Mouse (Mus musculus) neural tube, embryonic 10.5 days (tissue): ENCODE measurements around the gene Prkce.

Experiments
- DNase-seq: peaks from one replicate; pipeline ENCODE4 v3.0.0-alpha.2; 2017; ENCODE audit warnings: low spot score; ENCODE audit errors: extremely low spot score

Gene Prkce

DNA sequence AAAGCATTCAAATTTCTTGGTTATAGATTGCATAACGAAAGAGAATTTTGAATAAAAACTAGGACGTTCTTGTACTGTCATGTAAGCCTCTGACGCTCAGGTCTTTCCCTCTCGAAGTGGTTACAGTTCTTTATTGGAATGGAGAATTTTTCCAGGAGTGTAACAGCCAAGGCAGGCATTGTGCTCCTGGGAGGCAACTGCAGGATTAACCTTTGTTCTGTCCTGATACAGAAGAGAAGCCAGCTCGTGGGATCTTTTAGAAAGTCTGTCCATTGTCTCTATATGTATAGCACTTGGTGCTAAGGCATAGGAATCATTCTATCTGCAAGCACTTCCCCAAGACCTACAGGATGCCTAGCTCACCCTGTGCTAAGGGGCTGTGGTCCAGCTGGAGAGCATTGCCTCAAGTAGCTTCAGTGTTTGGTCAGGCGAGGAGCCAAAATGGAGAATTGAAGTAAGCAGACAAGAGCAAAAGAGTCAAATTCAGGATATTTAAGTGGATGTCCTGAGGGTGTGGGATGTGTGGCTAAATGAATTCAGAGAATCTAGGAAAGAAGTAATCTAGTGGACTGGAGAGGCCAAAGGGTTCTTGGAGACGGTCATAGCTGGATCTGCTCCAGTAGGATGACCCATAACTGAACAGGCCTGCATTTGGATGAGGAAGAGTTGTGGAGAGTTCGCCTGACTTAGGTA is 240.5 kb downstream of the Prkce start:
- DNase-seq: no peak

DNA sequence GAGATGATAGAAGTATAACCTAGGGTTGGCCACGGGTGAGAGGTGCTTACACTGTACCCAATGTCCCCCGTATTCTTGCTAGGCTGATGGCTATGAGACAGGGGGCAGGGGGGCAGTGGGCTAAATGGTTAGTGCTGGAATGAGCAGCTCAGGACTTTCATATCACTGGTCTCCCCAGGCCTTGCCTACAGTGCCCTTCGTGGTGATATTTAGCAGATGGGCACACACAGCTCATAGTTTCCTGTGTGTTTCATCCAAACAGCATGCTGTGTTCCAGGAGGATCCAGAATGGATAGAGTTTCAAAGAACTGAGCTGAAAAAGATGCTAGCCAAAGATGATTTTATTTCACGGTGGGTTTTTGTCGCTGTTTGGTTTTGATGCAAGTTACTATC is 241.0 kb downstream of the Prkce start:
- DNase-seq: no peak

DNA sequence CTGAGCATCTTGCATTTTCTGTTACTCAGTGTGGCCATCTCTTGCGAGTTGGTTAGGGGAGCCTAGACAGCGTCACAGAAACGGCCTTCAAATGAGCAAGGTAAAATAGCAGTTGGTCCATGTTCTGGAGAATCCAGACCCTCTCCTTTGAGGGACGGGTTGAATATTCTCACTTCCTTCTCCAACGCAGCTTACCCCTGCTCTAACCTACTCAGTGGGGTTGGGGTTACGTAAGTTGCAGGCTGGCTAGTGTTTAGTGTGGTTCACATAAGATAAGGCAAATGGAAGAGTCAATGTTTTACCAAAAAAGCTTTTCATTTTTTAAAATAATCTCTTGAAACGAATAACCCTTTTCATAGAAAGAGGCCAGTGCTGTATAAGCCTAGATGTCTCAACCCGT is 241.9 kb downstream of the Prkce start:
- no peak for DNase-seq

DNA sequence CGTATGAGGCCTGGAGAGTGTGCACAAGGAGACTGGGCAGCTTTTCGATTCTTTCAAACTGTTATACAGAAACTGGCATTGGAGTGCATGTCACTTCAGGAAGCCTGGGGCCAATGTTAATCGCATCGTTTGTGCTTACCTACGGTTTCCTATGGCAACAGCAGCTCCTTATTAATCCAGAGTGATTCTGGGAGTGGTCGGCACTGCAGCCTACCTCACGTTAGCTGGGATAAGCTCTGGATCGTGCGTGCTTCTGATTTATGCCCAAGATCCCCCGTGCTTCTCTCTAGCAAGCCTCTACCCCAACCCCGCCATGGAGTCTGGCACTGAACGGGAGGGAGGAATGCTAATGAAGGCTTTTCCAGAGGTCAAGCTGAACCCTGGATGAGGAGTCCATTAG is 242.9 kb downstream of the Prkce start:
- DNase-seq: no peak

DNA sequence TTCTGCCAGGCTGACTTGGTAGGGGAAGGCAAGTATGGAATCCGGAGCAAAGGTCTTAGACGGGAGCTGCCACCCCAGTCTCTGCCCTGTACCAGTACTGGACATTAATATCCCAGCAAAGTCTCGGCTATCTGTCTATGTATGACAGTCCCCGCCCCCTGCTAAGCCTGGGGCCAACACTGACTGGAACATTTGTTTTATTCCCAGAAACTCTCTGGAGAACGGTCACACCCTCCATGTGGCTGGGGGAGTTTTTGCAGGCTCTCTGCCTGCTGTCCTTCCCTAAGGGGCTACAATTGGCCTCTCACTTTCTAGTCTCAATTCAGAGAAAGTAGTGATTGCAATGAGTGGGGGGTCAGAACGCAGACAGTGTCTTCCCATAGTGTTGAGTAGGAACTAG is 244.6 kb downstream of the Prkce start:
- DNase-seq: no peak

DNA sequence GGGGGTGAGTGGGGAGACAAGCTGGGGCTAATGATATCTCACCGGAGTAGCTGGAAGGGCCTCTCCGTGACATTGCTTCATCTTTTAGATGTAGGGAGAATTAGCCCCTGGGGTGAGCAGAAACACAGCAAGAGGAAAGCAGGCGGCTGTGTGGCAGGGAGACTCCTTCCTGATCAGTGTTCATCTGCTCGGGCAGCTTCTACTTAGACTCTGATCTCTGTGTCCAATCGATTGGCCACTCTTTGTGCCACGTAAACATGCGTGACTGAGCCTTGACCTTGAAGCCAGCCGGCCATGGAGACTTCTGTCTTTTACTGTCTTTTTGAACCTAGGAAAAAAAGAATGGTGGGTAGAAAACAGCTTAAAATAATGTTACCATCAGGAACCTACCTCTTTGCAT is 247.0 kb downstream of the Prkce start:
- DNase-seq: peak; percentile 39

- no peak for DNase-seq
Observed at GRCm38 (mm10) chr17:86415989-86416388, 248.4 kb downstream of the Prkce start.

GRCm38 (mm10) chr17:86418334-86418733 is 250.7 kb downstream of the Prkce start:
- DNase-seq: no peak

- no peak for DNase-seq
Observed at GRCm38 (mm10) chr17:86419199-86419598, 251.6 kb downstream of the Prkce start.

DNA sequence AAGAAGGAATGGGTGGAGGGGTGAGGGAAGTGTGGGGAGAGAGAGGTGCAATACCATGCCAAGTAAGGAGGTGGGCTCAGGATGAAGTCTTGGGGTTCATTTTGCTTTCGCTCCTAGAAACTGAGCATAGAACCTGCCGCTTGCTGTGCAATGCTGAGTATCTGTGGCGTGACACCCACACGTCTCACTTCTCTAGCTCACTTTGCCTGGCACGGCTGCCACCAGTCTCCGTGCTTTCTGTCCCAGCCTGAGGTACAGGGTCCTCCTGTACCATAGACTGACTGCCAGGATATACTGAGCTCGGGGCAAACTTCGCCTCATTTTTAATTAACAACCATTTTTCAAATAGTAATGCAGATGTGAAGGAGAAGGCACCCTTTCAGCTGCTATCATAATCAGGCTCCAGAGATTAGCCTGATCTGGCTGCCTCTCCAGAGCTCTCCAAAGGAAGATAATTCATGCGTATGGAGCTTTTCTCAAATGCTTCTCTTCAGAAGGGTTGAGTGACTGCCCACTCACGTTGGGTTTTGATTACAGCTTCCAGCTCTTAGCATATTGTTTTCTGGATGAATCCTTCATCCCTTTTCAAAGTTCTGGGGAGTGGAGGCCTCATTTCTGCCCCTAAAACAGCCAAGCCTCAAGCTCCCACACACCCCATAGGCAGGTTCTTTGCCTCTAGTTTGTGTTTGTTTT is 253.2 kb downstream of the Prkce start:
- no peak for DNase-seq

DNA sequence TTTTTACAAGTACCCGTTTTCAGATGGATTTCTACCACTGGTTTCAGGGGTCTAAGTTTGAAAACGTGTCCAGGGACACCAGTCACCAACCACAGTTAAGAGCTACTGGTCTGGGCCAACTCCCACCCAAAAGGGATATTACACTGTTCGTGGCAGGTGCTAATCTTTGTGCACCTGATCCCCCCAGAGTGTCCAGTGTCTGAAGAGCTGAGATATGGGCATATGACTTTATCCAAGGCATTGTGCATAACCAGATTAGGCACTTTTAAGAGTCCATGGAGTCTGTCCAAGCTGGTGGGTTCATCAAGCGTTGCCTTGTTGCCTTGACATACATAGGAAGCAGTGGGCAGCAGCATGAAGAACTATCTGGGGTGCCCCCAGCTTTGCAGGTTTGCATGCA is 254.4 kb downstream of the Prkce start:
- DNase-seq: no peak

- no peak for DNase-seq
Observed at GRCm38 (mm10) chr17:86429877-86430276, 262.3 kb downstream of the Prkce start.

- no peak for DNase-seq
Observed at GRCm38 (mm10) chr17:86433117-86433516, 265.5 kb downstream of the Prkce start.

DNA sequence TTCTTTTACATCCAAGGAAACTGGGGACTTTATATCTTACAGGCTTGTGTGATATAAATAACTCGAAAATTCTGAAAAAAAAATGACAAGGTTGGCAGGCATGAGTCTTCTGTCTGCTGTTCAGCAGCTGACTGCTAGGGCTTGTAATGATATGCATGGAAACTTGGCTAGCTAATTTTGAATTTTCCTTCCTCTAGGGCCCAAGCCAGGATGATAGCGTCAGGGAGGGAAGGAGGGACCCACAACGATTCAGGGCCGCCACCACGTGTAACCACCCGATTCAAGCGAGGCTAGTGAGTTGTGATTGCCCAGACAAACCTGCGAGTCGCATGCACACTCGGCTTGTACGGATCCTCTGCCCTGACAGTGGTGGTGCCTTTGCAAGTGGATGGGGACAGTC is 266.2 kb downstream of the Prkce start:
- DNase-seq: no peak

DNA sequence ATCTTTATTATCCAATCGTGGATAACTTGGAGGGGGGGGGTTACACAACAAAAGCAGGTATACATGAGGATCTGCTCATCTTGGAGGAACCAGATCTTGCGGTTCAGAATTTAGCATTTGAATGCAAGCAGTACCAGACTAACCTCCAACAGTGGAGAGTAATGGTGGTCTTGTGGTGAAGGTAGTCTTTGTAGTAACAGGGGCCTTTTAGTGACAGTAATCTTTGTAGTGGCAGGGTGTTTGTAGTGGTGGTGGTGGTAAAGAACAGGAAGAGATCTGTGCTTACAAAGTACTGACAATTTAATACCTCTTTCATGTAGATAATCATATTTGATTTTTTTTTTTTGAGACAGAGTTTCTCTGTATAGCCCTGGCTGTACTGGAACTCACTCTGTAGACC is 267.2 kb downstream of the Prkce start:
- no peak for DNase-seq

GRCm38 (mm10) chr17:86435570-86435969 is 268.0 kb downstream of the Prkce start:
- DNase-seq: no peak

GRCm38 (mm10) chr17:86435984-86436383 is 268.4 kb downstream of the Prkce start:
- DNase-seq: no peak

- DNase-seq: no peak
Observed at GRCm38 (mm10) chr17:86436583-86437370, 269.2 kb downstream of the Prkce start.

- DNase-seq: no peak
Observed at GRCm38 (mm10) chr17:86437516-86438277, 270.1 kb downstream of the Prkce start.

DNA sequence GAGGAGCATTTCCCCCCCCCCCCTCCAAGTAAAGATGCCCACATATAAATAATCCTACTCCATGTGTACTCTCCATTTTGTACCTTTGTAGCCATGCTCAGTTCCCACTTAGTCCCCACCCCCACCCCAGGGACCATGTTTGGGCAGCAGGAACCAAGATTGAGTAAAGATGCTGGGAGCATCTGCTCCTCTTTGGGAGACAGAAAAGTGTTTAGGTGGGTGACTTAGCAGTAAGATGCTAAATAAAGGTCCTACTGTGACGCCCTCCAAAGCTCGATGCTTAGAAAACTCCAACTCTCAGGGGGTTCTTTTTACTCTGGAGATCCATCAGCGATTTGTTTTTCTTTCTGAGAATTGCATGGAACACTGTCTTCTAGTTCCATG is 270.7 kb downstream of the Prkce start:
- DNase-seq: no peak

DNA sequence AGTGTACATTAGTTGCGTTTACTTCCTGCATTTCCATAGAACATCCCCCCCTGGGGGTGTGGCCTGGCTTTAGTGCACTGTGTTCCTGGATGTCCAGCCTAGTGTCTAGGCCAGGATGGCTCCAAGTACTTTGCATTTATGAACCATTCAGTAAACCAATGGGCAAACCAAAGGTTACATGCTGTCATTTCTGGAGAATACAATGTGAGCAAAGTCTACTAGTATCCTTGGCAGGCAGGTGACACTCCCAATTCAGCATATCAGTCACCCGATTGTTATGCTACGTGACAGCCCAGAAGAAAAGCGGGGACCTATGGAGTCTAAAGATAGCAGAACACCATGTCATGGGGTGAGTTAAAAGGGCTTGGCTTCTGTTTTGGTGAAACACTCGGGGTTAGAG is 271.2 kb downstream of the Prkce start:
- DNase-seq: no peak

DNA sequence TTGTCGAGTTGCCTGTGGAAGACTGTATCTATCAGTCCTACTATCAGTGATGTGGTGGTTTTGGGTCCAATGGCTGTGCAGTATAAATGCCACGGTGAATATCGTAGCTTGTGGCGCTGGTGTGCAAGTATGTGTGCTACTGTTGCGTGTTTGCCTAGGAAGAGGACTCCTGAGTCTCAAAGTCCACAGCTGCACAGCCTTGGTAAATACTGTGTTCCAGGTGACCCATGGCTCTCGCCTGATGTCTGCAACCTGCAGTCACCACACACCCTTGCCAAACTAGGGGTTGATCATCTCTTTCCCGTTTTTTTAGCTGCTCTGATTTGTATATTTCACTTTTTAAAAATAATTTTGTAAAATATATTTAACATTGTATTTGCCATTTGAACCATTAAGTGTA is 273.5 kb downstream of the Prkce start:
- no peak for DNase-seq
